Mouse (Mus musculus) cerebellum, adult (tissue): ENCODE data around the gene Fam69b.
"Not testable (repeated sequence)": the region's sequence is repeated elsewhere in the genome, so short reads cannot be mapped to it uniquely, and the experiment has no call there.

ENCODE experiments used
- ATAC-seq: cut with Nextera tagmentation; 2 replicates; pipeline ENCODE4 v1.9.2; 2017; ENCODE audit warnings: mild to moderate bottlenecking, moderate library complexity, mixed read lengths; ENCODE audit not compliant: insufficient number of reproducible peaks, low FRiP score, low TSS enrichment

The Fam69b gene

DNA sequence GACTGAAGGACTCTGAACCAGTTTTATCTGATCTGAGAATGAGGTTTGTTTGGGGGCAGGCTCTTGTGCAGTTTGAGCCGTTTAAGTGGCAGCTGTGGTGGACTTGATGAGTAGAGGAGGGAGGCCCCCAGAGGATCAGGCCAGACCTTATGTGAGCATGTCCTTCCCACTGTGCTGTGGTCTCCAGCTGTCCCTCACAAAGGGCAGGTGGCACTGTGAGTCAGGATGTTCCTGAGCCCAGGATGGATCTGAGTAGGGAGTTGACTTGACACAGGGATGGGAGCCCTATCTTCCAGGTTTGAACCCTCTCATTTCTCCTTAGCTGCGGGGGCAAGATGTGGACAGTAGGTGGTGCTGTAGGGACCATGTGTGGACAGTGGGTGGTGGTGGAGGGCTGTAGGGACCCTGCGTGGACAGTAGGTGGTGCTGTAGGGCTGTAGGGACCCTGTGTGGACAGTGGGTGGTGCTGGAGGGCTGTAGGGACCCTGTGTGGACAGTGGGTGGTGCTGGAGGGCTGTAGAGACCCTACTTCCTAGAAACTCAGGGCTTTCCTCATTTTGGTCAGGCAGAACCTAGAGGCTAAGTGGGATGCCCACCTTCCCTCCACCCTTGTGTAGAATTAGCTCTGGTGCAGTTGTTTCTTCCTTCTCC is 18.5 kb downstream of the Fam69b start:
- peak; percentile 88 for ATAC-seq

DNA sequence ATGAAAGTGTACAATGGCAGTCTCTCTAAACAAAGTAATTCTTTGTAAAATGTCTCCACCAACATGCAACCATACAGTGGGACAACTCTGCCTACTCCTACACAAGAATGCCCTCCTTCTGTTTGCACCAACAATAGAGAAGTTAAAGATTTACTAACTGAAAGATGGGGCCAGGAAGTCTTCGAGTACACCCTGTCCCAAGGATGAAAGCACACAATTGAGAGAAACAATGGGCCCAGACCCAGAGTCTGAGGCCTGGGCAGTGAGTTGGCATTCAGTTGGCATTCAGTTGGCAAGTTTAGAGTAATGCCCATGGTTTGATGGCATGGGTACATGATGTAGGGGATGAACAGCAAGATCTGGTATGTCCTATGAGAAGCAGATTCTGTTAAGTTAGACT is 26.4 kb downstream of the Fam69b start:
- ATAC-seq = no peak

DNA sequence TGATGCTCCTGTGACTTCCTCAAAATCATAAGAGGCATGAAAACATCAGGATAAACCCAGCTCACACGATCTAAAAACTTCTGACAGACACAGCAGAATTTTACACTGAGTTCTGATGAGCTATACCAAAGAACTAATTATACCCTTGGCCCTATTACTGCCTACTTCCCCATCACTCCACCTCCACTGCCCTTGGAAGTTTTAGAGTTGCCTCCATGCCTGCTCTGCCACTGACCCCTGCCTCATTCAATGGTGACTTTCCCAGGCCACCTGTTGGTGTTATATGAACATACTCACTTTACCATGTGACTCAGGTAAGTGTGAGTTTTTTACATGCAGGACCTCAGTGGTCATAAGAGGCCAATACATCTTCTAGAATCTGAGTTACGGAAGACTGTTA is 29.2 kb downstream of the Fam69b start:
- ATAC-seq = no peak

DNA sequence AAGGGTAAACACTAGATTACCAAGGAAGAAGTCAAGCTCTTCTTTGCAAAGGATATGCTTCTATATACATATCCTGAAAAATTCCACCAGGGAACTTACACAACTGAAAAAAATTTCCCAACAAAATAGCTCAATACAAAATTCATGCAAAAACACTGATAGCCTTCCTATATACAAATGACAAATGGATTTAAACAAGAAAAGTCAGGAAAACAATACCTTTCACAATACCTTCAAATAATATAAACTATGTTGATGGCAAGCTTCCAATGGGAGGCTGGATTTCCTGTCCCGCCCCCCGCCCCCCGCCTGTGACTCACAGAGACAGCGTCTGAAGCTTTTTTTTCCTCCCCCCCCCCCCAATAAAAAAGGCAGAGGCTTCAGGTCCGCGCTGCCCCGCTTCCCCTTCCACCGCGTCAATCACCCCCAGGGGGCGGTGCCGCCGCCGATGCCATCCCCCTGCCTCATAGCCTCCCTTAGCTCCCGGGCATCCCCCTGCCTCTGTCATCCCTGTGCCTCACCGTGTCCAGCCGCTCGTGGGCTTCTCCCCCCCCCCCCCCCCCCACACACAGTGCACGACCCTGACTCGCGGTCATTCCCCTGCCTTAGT is 33.0 kb downstream of the Fam69b start:
- ATAC-seq = no peak

DNA sequence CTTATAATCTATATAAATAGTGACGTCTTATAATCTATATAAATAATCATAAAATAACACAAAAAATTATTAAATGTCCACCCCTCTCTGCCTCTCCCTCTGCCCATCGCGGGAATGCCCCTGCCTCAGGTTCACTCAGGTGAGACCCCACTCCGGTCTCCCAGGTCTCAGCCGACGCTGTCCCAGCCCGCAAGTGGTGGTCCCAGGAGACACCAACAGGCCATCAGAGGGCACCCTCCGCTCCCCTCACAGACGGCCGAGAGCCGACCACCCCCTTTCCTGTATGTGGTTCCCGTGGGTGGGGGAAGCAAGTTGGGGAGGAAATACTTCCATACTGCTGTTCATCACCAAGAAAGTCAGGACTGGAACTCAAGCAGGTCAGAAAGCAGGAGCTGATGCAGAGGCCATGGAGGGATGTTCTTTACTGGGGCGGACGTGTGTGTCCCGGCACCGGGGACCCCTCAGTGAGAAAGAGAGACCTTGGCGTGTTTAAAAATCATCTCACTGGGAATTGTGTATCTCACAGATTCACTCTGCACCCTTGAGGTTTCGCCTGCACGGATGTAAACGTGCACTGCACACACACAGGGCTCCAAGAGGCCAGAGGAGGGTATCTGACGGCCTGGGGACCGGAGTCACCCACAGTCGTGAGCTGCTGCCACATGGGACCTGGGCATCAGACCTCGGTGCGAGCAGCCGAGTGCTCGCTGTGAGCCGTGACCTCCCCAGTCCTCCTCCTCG is 33.7 kb downstream of the Fam69b start:
- ATAC-seq = no peak

DNA sequence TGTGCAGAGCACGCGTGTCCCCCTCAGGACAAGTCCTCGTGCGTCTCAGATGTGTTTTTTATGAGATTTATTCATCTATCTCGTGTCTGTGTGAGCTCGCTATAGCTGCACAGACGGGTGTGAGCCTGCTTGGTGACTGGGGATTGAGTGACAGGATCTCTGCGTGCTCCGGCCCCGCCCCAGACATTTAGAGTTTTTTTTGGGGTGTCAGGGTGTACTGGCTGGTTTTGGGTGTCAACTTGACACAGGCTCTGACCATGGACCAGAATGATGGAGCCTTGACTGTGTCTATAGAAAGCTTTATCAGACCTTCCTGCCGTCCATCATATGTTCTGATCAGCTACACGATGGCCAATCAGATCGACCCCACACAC is 34.2 kb downstream of the Fam69b start:
- no peak for ATAC-seq

DNA sequence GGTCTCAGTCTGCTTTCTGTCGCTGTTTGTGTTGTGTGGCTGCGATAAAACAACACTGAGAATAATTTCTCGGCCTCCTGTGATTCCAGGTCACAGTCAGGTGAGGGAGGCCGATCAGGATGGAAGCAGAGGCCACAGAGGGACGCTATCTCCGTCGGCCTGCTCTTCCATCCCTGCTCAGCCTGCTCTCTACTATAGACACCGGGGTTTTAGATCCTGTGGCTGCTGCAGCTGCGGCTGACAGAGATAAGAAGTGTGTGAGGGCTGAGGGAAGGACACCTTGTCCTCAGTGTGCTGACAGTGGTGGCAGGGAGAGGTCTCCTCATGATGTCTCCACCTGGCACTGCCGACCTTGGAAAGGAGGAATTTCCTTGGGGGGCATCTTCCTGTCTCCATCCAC is 34.9 kb downstream of the Fam69b start:
- no peak for ATAC-seq

DNA sequence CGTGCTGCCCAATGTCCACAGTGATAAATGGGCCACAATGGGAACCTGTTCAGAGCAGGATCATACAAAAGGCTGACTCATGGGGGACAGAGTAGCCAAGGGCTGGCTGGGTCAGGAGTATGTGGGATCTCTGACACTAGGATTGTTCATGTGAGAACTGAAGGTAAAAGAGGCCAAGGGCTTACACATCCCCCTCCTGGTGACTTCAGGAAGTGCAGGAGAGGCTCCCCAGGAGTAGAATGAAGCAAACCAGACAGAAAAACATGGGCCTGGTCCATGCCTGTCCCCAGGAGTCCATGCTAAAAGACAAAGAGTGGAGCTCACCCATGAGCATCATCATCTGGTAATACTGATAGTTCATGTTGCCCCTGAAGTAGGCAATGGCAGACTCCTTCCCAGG is 35.3 kb downstream of the Fam69b start:
- not testable (repeated sequence) for ATAC-seq

DNA sequence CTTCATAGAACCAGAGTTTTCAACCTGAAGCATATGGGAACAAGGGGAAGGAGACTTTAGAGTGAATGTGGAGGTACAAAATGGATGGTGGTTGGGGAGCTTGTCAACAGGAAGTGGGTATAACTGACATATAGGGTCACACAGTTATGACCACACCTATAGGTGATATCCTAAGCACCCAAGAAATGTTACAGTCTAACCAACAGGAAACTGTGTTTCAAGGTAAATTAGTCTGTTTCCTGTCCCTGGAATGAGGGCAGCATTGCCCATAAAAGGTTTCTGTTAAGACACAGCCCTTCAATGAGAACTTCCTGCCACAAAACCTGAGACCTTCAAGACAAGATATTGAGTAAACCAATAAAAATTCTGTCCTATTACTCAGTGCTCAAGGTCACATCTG is 40.5 kb downstream of the Fam69b start:
- ATAC-seq = no peak

DNA sequence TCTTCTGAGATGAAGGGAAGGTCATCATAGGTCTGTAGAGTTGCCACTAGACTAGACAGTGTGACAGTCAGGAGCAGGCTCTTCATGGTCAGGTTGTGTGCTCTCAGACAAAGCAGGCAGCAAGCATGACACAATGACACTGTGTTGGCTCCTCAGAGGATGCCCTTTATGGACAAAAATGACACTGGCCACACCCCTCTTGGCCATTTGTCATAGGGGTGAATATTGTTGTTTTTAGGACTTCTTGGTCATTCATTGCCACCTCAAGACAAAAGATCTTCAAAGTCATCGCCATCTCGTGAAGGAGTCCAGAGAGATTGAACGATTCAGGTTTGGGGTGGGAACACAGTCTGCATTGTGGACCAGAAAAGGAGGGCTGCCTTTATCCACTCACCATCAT is 42.9 kb downstream of the Fam69b start, which contains the start of gene Lcn4:
Gene Lcn4 (minus strand): TSS at position 101 of the 400 bp plus-strand sequence.
- no peak for ATAC-seq
